Mouse (Mus musculus) lung, postnatal 0 days (tissue): ENCODE data around the gene Zfp710. TPM values are rescaled to one million over a fixed set of nuclear protein-coding genes. Genes with fewer than 3 reads are reported as not detected.

Experiments
- ATAC-seq: fragments of 200-750 bp; cut with Nextera tagmentation; 2 replicates; pipeline ENCODE4 v1.8.0; 2017; ENCODE audit warnings: moderate library complexity
- DNase-seq: peaks from one replicate; pipeline ENCODE4 v3.0.0-alpha.2; 2016; ENCODE audit warnings: low spot score
- H3K27ac ChIP-seq: fragments of 300-500 bp; sonication (generic); 2 replicates; pipeline ENCODE4 v1.5.1; 2014; ENCODE audit warnings: antibody characterized with exemption, mild to moderate bottlenecking, low read length, mixed read lengths
- H3K27me3 ChIP-seq: fragments of 300-500 bp; sonication (generic); replicated peaks from 2 replicates; pipeline ENCODE4 v1.6.1; 2014; ENCODE audit warnings: low read length, mixed read lengths; ENCODE audit not compliant: insufficient read depth
- H3K36me3 ChIP-seq: fragments of 300-500 bp; sonication (generic); 2 replicates; pipeline ENCODE4 v1.6.1; 2014; ENCODE audit warnings: low read length, mixed read lengths; ENCODE audit not compliant: insufficient read depth
- H3K4me1 ChIP-seq: fragments of 300-500 bp; sonication (generic); 2 replicates; pipeline ENCODE4 v1.6.1; 2014; ENCODE audit warnings: antibody characterized with exemption, low read depth, low read length, mixed read lengths; ENCODE audit not compliant: insufficient read depth
- H3K4me2 ChIP-seq: fragments of 300-500 bp; sonication (generic); replicated peaks from 2 replicates; pipeline ENCODE4 v1.6.1; 2014; ENCODE audit warnings: low read depth, mild to moderate bottlenecking, low read length, moderate library complexity, mixed read lengths
- H3K4me3 ChIP-seq: fragments of 300-500 bp; sonication (generic); 2 replicates; pipeline ENCODE4 v1.5.1; 2014; ENCODE audit warnings: low read depth, low read length
- H3K9ac ChIP-seq: fragments of 300-500 bp; sonication (generic); replicated peaks from 2 replicates; pipeline ENCODE4 v1.6.1; 2014; ENCODE audit warnings: low read depth, mild to moderate bottlenecking
- H3K9me3 ChIP-seq: fragments of 300-500 bp; sonication (generic); 2 replicates; pipeline ENCODE4 v1.6.1; 2016; ENCODE audit warnings: low read length, mixed read lengths
- CTCF ChIP-seq: IDR thresholded peaks from 2 replicates; pipeline ENCODE4 v1.5.1; 2016; ENCODE audit warnings: antibody characterized with exemption, mild to moderate bottlenecking
- EP300 ChIP-seq: IDR thresholded peaks from 2 replicates; pipeline ENCODE4 v1.6.1; 2016; ENCODE audit warnings: antibody characterized with exemption, mild to moderate bottlenecking, control low read depth
- WGBS: fragments of 180-500 bp; shearing (Covaris S2); extraction: QIAGEN DNeasy Blood & Tissue Kit; methylation state at CpG from one replicate; pipeline ENCODE4 v1.1.7; 2014; 5-methylcytosine and 5-hydroxymethylcytosine counted together
- polyA plus RNA-seq: library from polyadenylated mRNA; unstranded; fragments of >200 nt; fragmentation: Nextera tagmentation; extraction: Ambion mirVana; gene quantifications from 2 replicates; pipeline ENCODE4 v1.2.1, GENCODE M21; 2015

The Zfp710 gene
- polyA plus RNA-seq, 1 experiment from 2014 or later: 11.1 TPM

- no peaks in the 10 kb centered on the region for H3K4me1 ChIP-seq
- no peaks in the 10 kb centered on the region for H3K9me3 ChIP-seq
- 83% methylated on average over 21 of the region's 21 CpGs for WGBS
- no peak for ATAC-seq
- H3K27me3 ChIP-seq: no peaks in the 10 kb centered on the region
- no peak overlapping the region for H3K9ac ChIP-seq
- no peaks in the 10 kb centered on the region for H3K36me3 ChIP-seq
- no peak overlapping the region for H3K4me3 ChIP-seq
- TF ChIP-seq EP300 (no peak), CTCF (no peak)
- H3K4me2 ChIP-seq: no peak overlapping the region
- peak; percentile 37 for DNase-seq
- no peak overlapping the region for H3K27ac ChIP-seq
Measured at GRCm38 (mm10) chr7:80014826-80015755, 9.5 kb upstream of the Zfp710 start.

GRCm38 (mm10) chr7:80018506-80019452 lies 5.8 kb upstream of the Zfp710 start:
- ATAC-seq (no peak), DNase-seq (no peak)
- Histone ChIP-seq H3K4me1 (no peaks in the 10 kb centered on the region), H3K27me3 (no peaks in the 10 kb centered on the region), H3K27ac (no peak overlapping the region), H3K9me3 (no peaks in the 10 kb centered on the region), H3K9ac (no peak overlapping the region), H3K36me3 (no peaks in the 10 kb centered on the region), H3K4me2 (no peak overlapping the region), H3K4me3 (no peak overlapping the region)
- TF ChIP-seq EP300 (no peak), CTCF (no peak)
- 76% methylated on average over 15 of the region's 17 CpGs for WGBS

GRCm38 (mm10) chr7:80023621-80024435 lies 786 bp upstream of the Zfp710 start:
- H3K4me3 ChIP-seq: no peak overlapping the region
- 60% methylated on average over 5 of the region's 5 CpGs for WGBS
- no peak for ATAC-seq
- peak overlapping the region; percentile 98; the same call in 1 of the 2 replicates for H3K27ac ChIP-seq
- H3K4me1 ChIP-seq: no peaks in the 10 kb centered on the region; the same call in 1 of the 2 replicates
- H3K27me3 ChIP-seq: no peaks in the 10 kb centered on the region
- no peaks in the 10 kb centered on the region for H3K9me3 ChIP-seq
- DNase-seq: peak; percentile 79
- peak; percentile 74 for TF ChIP-seq CTCF
- peak; percentile 27; the same call in 1 of the 2 replicates for TF ChIP-seq EP300
- H3K9ac ChIP-seq: no peak overlapping the region
- peak overlapping the region; percentile 95 for H3K4me2 ChIP-seq
- H3K36me3 ChIP-seq: no peaks in the 10 kb centered on the region

- Histone ChIP-seq H3K4me3 (peak overlapping the region; percentile 87), H3K27me3 (no peaks in the 10 kb centered on the region), H3K9ac (peak overlapping the region; percentile 81), H3K4me2 (peak overlapping the region; percentile 95), H3K27ac (peak overlapping the region; percentile 98), H3K4me1 (no peaks in the 10 kb centered on the region; the same call in 1 of the 2 replicates), H3K9me3 (no peaks in the 10 kb centered on the region), H3K36me3 (no peaks in the 10 kb centered on the region)
- 2% methylated on average over 26 of the region's 28 CpGs for WGBS
- peak; percentile 40 for ATAC-seq
- 0 out of 2 replicates have a peak, but pooled peaks have one; percentile 3 for TF ChIP-seq CTCF
- TF ChIP-seq EP300: no peak
- DNase-seq: peak; percentile 58
Measured at GRCm38 (mm10) chr7:80025391-80026117, 940 bp downstream of the Zfp710 start.
